Mouse (Mus musculus) adrenal gland, adult 10 weeks (tissue): ENCODE data around the gene Map3k15. TPM values are rescaled to one million over a fixed set of nuclear protein-coding genes. Genes with fewer than 3 reads are reported as not detected.

Experiments used
- polyA plus RNA-seq: library from polyadenylated mRNA; stranded (reverse); fragments of 350-450 nt; fragmentation: Illumina TruSeq; extraction: RNeasy Lipid Tissue Mini Kit (QIAGEN cat#74804); gene quantifications from one replicate; pipeline ENCODE4 v1.2.3, GENCODE M21; 2014; ENCODE audit warnings: low read depth, low replicate concordance

Gene Map3k15
- 2.0 TPM for polyA plus RNA-seq

GRCm38 (mm10) chrX:159988002-159988960, at the start of gene Map3k15:
Map3k15 (plus strand) TSS chrX:159988433.

GRCm38 (mm10) chrX:160137861-160138717, 149.9 kb downstream of the Map3k15 start, which contains the start of gene Pdha1:
Pdha1 (minus strand) TSS chrX:160138413.

Other genes with a start within 250 kb of the Map3k15 start
- gene Pdha1, start 150.0 kb downstream of the Map3k15 start, polyA plus RNA-seq: 484 TPM